Mouse (Mus musculus): Measurements from ENCODE around the gene Rgs6. TPM values are rescaled to one million over a fixed set of nuclear protein-coding genes. Genes with fewer than 3 reads are reported as not detected.

Gene Rgs6
- polyA plus RNA-seq, 1 experiment: 0.40 TPM

- WGBS: 50% methylated on average over 8 of the region's 8 CpGs
- DNase-seq (ENCODE audit: low read depth, low spot score): no peak
Measured at GRCm38 (mm10) chr12:83050514-83050913, 462.4 kb downstream of the Rgs6 start.

- WGBS: 62% methylated on average over 4 of the region's 4 CpGs
- DNase-seq (ENCODE audit: low read depth, low spot score): no peak
Measured at GRCm38 (mm10) chr12:83052391-83052790, 464.3 kb downstream of the Rgs6 start.

DNA sequence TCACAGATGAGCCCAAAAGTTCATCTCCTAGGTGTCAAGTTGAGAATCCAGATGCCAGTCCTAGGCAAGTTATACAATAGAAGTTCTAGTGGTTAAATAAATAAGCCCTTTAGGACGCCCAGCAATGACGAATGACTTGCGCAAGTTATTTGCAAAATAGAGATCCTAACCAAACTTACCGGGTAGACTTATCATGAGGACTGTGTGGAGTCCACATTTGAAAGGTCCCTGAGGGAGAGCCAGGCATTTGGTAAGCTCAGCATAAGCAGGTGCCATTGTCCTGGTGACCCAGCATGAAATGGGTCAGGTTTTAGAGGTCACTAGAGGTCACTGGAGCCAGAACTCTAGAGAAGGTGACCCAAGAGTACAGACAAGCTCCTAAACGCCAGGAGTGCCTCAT is 467.6 kb downstream of the Rgs6 start:
- 67% methylated on average over 5 of the region's 5 CpGs for WGBS

DNA sequence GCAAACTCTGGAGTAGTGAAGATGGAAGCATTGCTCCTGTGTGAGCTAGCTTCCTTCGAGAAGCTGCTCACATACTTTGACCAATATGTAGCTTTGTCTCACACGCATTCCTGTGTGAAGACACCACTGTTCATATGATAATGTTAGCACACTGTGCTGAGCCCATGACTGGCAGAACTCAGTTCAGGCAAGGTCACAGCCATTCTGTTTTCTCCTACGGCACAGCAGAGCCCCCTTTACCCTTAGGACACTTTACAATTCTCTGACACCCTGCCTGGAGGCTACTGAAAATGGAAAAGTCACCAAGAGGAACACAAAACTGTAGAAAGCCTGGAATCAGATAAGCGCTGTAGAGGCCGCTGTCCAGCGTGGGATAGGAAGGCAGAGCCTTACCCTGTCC is 478.3 kb downstream of the Rgs6 start:
- DNase-seq (ENCODE audit: low read depth, low spot score): no peak
- WGBS: 85% methylated on average over 6 of the region's 6 CpGs

More for the DNA sequence above, 467.6 kb downstream of the Rgs6 start:
- DNase-seq (ENCODE audit: low read depth, low spot score): no peak

GRCm38 (mm10) chr12:83070848-83071247 is 482.8 kb downstream of the Rgs6 start:
- peak; percentile 22 for DNase-seq (ENCODE audit: low read depth, low spot score)
- WGBS: 17% methylated on average over 5 of the region's 5 CpGs

- no peak for DNase-seq (ENCODE audit: low read depth, low spot score)
- WGBS: 54% methylated on average over 3 of the region's 3 CpGs
Measured at GRCm38 (mm10) chr12:83072181-83072887, 484.2 kb downstream of the Rgs6 start.

GRCm38 (mm10) chr12:83072951-83073878 is 485.1 kb downstream of the Rgs6 start:
- 38% methylated on average over 13 of the region's 13 CpGs for WGBS
- no peak for DNase-seq (ENCODE audit: low read depth, low spot score)

DNA sequence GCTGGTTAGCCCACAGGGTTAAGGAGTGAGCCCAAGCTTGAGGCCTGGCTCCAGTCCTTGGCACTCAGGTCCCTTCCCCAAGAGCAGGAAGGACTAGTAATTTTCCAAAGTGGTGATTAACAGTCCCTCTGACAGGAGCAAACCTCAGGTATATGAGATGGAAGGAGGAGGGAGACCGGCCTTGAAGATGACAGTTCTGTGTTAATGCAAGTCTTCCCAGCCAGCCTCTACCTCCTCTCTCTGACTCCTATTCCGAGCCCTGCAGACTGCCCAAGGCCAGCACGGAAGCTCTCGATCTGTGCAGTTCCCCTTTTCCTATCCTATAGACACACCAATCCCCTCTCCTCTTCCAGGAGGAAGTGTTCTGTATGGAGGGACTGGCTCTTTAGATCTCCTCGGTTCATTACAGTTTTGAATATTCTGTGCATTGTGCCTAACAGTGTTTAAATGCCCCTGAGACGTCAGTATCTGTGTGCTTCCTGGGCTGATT is 485.8 kb downstream of the Rgs6 start:
- WGBS: 86% methylated on average over 6 of the region's 6 CpGs
- DNase-seq (ENCODE audit: low read depth, low spot score): no peak

- no peak for DNase-seq (ENCODE audit: low read depth, low spot score)
- WGBS: 91% methylated on average over 3 of the region's 3 CpGs
Measured at GRCm38 (mm10) chr12:83076179-83076578, 488.1 kb downstream of the Rgs6 start.

DNA sequence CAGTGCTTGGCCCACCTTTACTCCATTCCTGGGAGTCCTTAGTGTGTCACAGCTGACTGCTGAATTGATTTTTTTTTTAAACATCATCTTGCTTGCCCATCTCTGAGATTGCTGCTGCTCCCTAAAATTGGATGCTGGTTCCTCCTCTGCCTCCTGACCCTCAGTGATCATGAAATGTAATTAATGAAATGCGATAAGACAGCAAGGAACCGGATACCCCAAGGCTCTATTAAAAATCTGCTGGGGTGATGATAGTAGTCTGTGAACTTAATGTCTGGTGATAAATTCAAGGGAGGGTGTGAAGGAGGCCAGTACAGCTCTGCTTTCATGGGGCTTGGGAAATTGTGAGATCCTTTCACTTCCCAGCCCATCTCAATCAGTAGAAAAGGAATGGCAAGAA is 489.4 kb downstream of the Rgs6 start:
- 92% methylated on average over 2 of the region's 2 CpGs for WGBS
- DNase-seq (ENCODE audit: low read depth, low spot score): no peak

DNA sequence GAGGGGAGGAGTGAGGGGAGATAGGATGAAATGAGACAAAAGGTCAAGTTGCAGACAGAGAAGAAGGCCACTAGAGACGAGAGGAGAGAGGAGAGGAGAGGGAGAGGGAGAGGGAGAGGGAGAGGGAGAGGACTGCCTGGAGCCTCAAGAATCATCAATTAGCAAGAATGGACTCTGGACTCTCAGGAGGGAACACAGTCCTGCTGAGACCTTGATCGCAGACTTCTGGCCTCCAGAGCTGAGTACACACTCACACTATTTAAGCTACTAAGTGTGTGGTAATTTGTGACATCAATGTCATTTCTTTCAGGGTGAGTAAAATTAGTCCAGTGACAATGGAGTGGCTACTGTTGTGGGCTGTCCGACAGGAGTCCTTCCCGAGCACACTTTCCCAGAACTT is 495.3 kb downstream of the Rgs6 start:
- WGBS: 54% methylated on average over 3 of the region's 4 CpGs
- DNase-seq (ENCODE audit: low read depth, low spot score): no peak

DNA sequence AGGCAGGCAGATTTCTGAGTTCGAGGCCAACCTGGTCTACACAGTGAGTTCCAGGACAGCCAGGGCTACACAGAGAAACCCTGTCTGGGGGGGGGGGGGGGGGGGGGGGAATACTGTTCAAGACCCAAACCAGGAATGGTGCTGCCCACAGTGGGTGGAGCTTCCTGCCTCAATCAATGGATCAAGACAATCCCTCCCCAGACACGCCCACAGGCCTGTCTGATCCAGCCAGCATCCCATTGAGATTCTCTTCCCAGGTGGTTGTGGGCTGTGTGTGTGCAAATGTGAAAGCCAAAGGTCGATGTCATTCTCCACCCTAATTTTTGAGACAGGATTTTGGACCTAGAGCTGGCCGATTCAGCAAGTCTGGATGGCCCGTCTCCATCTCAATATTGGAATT is 496.5 kb downstream of the Rgs6 start:
- no peak for DNase-seq (ENCODE audit: low read depth, low spot score)
- WGBS: 93% methylated on average over 5 of the region's 5 CpGs

DNA sequence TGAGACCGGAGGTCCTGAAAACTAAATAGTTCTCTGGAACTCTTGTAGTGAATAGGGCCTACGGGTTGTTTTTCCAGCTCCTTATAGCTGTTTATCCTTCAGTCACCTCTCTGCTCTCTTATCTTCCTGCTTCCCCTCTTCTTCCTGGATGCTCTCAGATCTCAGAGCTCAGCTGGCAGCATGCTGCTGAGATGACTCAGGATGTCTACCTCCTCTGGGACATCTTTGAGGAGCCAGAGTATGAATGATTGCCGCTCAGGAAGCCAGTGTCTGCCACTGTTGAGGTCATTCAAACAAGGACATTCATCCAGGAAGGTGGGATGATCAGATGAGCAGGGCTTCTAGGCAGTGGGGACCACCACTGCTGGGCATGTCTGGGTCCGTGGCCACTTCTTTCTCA is 498.9 kb downstream of the Rgs6 start:
- WGBS: 77% methylated on average over 4 of the region's 4 CpGs
- DNase-seq (ENCODE audit: low read depth, low spot score): no peak

DNA sequence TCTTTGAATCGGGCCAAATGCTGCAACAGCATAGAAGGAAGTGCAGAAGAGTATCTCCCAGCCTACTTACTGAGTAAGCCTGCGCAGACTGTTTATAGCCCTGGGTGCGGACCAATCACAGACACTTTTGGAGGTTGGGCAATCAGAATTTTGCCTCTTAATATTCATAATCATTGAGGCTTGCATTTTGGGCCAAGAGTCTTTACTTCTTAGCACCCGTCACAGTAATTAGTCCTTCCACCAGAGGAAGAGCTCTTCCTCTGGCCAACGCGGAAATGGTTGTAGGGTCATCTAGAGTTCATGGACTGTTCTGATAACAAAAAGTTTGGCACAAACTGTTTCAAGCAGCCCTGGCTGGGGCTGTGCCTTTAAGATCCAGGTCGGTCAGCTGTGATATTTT is 499.5 kb downstream of the Rgs6 start:
- WGBS: 35% methylated on average over 7 of the region's 7 CpGs
- DNase-seq (ENCODE audit: low read depth, low spot score): no peak

DNA sequence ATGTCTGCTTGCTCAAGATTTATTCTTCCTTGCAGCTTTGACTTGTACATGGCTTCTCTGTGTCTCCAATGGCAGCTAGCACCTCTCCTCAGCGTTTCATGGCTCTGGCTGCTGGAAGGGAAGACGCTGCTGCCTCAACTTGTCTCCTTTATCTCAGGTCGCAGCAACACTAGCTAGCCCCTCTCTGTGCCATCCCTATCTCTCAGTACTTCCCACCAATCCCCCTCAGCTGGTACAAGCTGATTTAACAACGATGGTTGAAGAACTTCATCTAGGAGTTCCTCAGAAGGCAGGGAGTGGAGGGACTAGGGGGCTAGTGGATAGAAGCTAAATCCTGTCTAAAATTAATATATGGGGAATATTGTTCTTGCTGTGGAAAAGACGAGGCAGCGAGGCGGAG is 503.9 kb downstream of the Rgs6 start:
- 73% methylated on average over 7 of the region's 7 CpGs for WGBS
- DNase-seq (ENCODE audit: low read depth, low spot score): no peak

DNA sequence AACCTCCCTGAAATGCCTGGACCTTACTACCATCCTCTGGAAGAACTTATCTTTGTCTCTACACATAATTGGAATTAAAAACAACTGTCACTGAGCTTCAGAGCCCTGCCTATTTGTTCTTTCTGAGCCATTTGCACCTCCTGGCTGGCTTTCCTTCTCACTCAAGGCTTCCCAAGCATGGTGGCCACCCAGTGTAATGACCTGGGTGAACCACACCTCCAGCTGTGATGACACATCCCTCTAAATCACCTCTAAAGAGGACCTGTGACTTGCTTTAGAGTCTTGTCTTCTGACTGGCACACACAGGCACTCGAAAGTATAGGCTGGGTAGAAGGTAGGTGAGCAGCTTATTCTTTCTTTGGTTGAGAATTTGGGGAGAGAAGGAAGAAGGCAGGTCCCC is 509.7 kb downstream of the Rgs6 start:
- no peak for DNase-seq (ENCODE audit: low read depth, low spot score)
- 70% methylated on average over 1 of the region's 1 CpGs for WGBS

- 53% methylated on average over 10 of the region's 10 CpGs for WGBS
- no peak for DNase-seq (ENCODE audit: low read depth, low spot score)
Measured at GRCm38 (mm10) chr12:83098646-83099371, 510.7 kb downstream of the Rgs6 start.

DNA sequence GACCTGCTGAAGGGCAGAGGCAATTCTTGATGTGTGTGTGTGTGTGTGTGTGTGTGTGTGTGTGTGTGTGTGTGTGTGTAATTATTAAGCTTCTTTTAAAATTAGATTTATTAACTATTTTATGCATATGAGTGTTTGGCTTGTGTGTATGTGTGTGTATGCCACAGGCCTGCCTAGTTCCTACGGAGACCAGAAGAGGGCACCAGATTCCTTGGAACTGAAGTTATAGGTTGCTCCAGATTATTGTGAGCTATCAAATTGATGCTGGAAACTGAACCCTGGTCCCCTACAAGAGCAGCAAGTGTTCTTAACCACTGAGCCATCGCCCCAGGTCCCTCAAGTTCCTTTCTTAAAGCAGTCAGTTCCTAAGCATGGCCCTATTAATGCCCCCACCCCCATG is 511.8 kb downstream of the Rgs6 start:
- DNase-seq (ENCODE audit: low read depth, low spot score): no peak
- 92% methylated on average over 2 of the region's 2 CpGs for WGBS

- DNase-seq (ENCODE audit: low read depth, low spot score): no peak
- 48% methylated on average over 9 of the region's 9 CpGs for WGBS
Measured at GRCm38 (mm10) chr12:83100413-83100812, 512.3 kb downstream of the Rgs6 start.

- 60% methylated on average over 7 of the region's 7 CpGs for WGBS
Measured at GRCm38 (mm10) chr12:83100848-83101247, 512.8 kb downstream of the Rgs6 start.

More at GRCm38 (mm10) chr12:83100848-83101247, 512.8 kb downstream of the Rgs6 start:
- DNase-seq (ENCODE audit: low read depth, low spot score): no peak
